Mouse (Mus musculus): ENCODE data around the gene Wwc2. TPM values are rescaled to one million over a fixed set of nuclear protein-coding genes. Genes with fewer than 3 reads are reported as not detected.

Wwc2 gene
- polyA plus RNA-seq, 1 experiment from 2014 or later: 8.5 TPM

- no peaks in the 10 kb centered on the region for H3K9me3 ChIP-seq
- WGBS: 50% methylated on average over 6 of the region's 6 CpGs
- peaks cover 9% of the 10 kb centered on the region for H3K4me1 ChIP-seq (replicated peaks)
- no peaks in the 10 kb centered on the region for H3K36me3 ChIP-seq
- H3K27ac ChIP-seq: no peak overlapping the region
- no peak overlapping the region for H3K9ac ChIP-seq
- no peak overlapping the region for H3K4me3 ChIP-seq (replicated peaks)
- H3K4me2 ChIP-seq (replicated peaks): no peak overlapping the region
- no peaks in the 10 kb centered on the region for H3K27me3 ChIP-seq (replicated peaks)
- ATAC-seq: peak; percentile 63; the same call in 1 of the 2 replicates
These were observed 28.7 kb downstream of the Wwc2 start for GRCm38 (mm10) chr8:47962005-47962404.

DNA sequence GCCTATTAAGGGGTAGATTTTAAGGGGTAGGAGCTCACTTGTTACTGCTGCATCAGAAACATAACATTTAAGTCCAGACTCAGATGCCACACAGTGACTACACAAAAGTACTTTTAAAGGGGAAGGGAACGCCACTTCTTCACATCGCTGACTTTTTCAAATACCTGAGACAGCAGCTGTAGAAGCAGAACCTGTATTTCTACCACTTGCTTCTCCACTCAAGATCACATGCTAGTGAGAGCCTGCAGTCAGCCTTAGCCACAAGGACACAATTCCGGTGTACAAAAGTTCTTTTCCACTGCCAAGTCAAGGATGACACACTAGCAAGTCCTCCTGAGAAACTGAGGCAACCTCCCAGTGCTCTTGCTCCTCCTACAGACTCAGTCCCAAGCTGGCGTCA lies 33.2 kb downstream of the Wwc2 start:
- H3K4me2 ChIP-seq (replicated peaks): no peak overlapping the region
- 90% methylated on average over 4 of the region's 4 CpGs for WGBS
- no peaks in the 10 kb centered on the region for H3K36me3 ChIP-seq
- H3K4me1 ChIP-seq (replicated peaks): peaks cover 7% of the 10 kb centered on the region
- H3K27me3 ChIP-seq (replicated peaks): no peaks in the 10 kb centered on the region
- H3K9ac ChIP-seq: no peak overlapping the region
- H3K9me3 ChIP-seq: no peaks in the 10 kb centered on the region
- H3K4me3 ChIP-seq (replicated peaks): no peak overlapping the region
- no peak for ATAC-seq
- no peak overlapping the region for H3K27ac ChIP-seq

DNA sequence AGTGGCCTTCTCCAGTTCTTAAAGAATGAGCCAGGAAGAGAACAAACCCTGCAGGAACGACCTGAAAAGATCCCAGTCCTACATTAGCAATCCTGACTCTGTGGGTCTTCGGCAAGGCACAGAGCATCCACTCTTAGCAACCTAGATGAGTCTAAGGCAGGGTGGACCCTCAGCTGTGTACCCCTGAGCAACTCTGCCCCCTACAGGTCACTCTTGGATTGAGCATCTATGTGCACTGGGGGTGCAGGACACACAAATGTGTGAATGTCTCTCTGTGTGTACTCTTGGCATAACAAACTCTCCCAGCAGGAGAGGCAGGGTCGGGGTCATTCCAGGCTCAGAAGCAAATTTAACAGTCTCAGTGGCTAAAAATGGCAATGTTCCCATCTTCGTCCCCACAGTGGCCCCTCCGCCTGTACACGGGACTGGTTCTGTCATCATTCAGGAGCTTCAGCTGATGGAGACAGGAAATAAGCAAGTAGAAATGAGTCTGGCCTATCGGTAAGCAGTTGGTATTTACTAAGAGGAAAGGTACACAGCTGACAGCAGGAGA lies 39.3 kb downstream of the Wwc2 start:
- 50% methylated on average over 7 of the region's 7 CpGs for WGBS
- H3K9ac ChIP-seq: no peak overlapping the region
- H3K4me1 ChIP-seq (replicated peaks): 0 out of 2 replicates have a peak, but pooled peaks cover 6% of the 10 kb centered on the region
- H3K4me2 ChIP-seq (replicated peaks): no peak overlapping the region
- no peaks in the 10 kb centered on the region for H3K27me3 ChIP-seq (replicated peaks)
- H3K27ac ChIP-seq: 0 out of 2 replicates have a peak overlapping the region, but pooled peaks have one; percentile 1
- H3K9me3 ChIP-seq: no peaks in the 10 kb centered on the region
- no peak overlapping the region for H3K4me3 ChIP-seq (replicated peaks)
- H3K36me3 ChIP-seq: no peaks in the 10 kb centered on the region
- no peak for ATAC-seq

GRCm38 (mm10) chr8:47948836-47949235 lies 41.9 kb downstream of the Wwc2 start:
- no peaks in the 10 kb centered on the region for H3K9me3 ChIP-seq
- H3K27ac ChIP-seq: no peak overlapping the region
- H3K36me3 ChIP-seq: no peaks in the 10 kb centered on the region
- H3K27me3 ChIP-seq (replicated peaks): no peaks in the 10 kb centered on the region
- 0 out of 2 replicates have a peak, but pooled peaks cover 6% of the 10 kb centered on the region for H3K4me1 ChIP-seq (replicated peaks)
- no peak overlapping the region for H3K4me3 ChIP-seq (replicated peaks)
- WGBS: 85% methylated on average over 4 of the region's 4 CpGs
- no peak overlapping the region for H3K4me2 ChIP-seq (replicated peaks)
- ATAC-seq: no peak
- H3K9ac ChIP-seq: no peak overlapping the region

- no peak overlapping the region for H3K9ac ChIP-seq
- H3K27ac ChIP-seq: no peak overlapping the region
- H3K36me3 ChIP-seq: no peaks in the 10 kb centered on the region
- ATAC-seq: no peak
- no peak overlapping the region for H3K4me2 ChIP-seq (replicated peaks)
- 64% methylated on average over 19 of the region's 19 CpGs for WGBS
- no peaks in the 10 kb centered on the region for H3K9me3 ChIP-seq
- H3K4me3 ChIP-seq (replicated peaks): no peak overlapping the region
- no peaks in the 10 kb centered on the region for H3K27me3 ChIP-seq (replicated peaks)
- 0 out of 2 replicates have a peak, but pooled peaks cover 6% of the 10 kb centered on the region for H3K4me1 ChIP-seq (replicated peaks)
These were observed 42.8 kb downstream of the Wwc2 start for GRCm38 (mm10) chr8:47947672-47948618.

- Histone ChIP-seq H3K4me2 (replicated peaks) (no peak overlapping the region), H3K9me3 (no peaks in the 10 kb centered on the region), H3K27me3 (replicated peaks) (no peaks in the 10 kb centered on the region), H3K4me1 (replicated peaks) (peaks cover 17% of the 10 kb centered on the region), H3K27ac (no peak overlapping the region), H3K36me3 (no peaks in the 10 kb centered on the region), H3K9ac (no peak overlapping the region), H3K4me3 (replicated peaks) (no peak overlapping the region)
- ATAC-seq: no peak
- WGBS: 66% methylated on average over 10 of the region's 10 CpGs
These were observed 47.7 kb downstream of the Wwc2 start for GRCm38 (mm10) chr8:47943049-47943448.

- Histone ChIP-seq H3K27me3 (replicated peaks) (no peaks in the 10 kb centered on the region), H3K4me2 (replicated peaks) (no peak overlapping the region), H3K4me1 (replicated peaks) (peaks cover 17% of the 10 kb centered on the region), H3K4me3 (replicated peaks) (no peak overlapping the region), H3K9ac (no peak overlapping the region), H3K9me3 (no peaks in the 10 kb centered on the region), H3K36me3 (no peaks in the 10 kb centered on the region), H3K27ac (peak overlapping the region; percentile 66)
- 60% methylated on average over 5 of the region's 5 CpGs for WGBS
- 0 out of 2 replicates have a peak, but pooled peaks have one; percentile 10 for ATAC-seq
These were observed 49.7 kb downstream of the Wwc2 start for GRCm38 (mm10) chr8:47941028-47941427.

GRCm38 (mm10) chr8:47939933-47940870 lies 50.5 kb downstream of the Wwc2 start:
- peak overlapping the region; percentile 66 for H3K27ac ChIP-seq
- no peak overlapping the region for H3K4me3 ChIP-seq (replicated peaks)
- WGBS: 64% methylated on average over 10 of the region's 10 CpGs
- no peaks in the 10 kb centered on the region for H3K9me3 ChIP-seq
- H3K9ac ChIP-seq: no peak overlapping the region
- no peak for ATAC-seq
- H3K4me2 ChIP-seq (replicated peaks): no peak overlapping the region
- H3K4me1 ChIP-seq (replicated peaks): peaks cover 17% of the 10 kb centered on the region
- no peaks in the 10 kb centered on the region for H3K27me3 ChIP-seq (replicated peaks)
- no peaks in the 10 kb centered on the region for H3K36me3 ChIP-seq

DNA sequence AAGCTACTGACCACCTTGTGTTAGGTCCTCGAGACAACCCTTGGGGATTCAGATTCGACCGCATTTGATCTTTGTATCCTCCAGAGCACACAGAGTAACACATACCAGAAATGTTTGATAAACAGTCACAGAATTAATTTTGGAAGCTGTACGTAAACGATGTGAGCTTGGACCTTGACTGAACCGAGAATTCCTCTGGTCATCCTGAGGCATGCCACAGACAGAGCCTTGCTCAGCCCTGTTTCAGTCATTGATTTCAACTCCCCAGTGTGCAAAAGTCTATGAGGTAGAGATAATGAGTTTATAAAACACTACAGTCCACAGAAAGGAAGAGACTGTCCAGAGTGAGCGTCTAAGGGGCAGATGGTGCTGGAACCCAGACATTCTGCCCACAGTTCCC lies 51.5 kb downstream of the Wwc2 start:
- H3K4me2 ChIP-seq (replicated peaks): no peak overlapping the region
- ATAC-seq: no peak
- H3K4me1 ChIP-seq (replicated peaks): peaks cover 17% of the 10 kb centered on the region
- no peak overlapping the region for H3K9ac ChIP-seq
- H3K27ac ChIP-seq: no peak overlapping the region
- no peaks in the 10 kb centered on the region for H3K27me3 ChIP-seq (replicated peaks)
- H3K9me3 ChIP-seq: no peaks in the 10 kb centered on the region
- no peaks in the 10 kb centered on the region for H3K36me3 ChIP-seq
- no peak overlapping the region for H3K4me3 ChIP-seq (replicated peaks)
- 49% methylated on average over 7 of the region's 7 CpGs for WGBS

DNA sequence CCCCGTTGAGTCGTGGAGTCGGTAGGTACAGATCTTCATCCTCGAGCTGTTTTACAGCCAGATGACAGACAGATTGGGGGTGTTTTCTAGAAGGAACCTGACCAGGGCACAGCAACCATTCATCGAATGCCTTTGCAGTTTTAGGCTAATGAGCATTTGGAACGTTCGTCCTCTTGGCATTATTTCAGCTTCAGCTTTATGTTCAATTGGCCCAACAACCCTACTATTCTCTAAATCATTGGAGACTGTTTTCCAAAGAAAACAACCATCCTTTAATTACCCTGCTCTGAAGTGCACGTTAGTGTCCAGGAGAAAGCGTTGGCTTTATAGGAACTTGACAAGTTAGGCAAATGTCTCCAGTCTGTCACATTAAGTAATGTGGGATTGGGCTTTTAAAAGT lies 54.3 kb downstream of the Wwc2 start:
- 61% methylated on average over 9 of the region's 9 CpGs for WGBS

GRCm38 (mm10) chr8:47935461-47935860 lies 55.3 kb downstream of the Wwc2 start:
- Histone ChIP-seq H3K9ac (no peak overlapping the region), H3K9me3 (no peaks in the 10 kb centered on the region), H3K27me3 (replicated peaks) (no peaks in the 10 kb centered on the region), H3K36me3 (no peaks in the 10 kb centered on the region), H3K4me1 (replicated peaks) (peaks cover 30% of the 10 kb centered on the region), H3K27ac (no peak overlapping the region), H3K4me3 (replicated peaks) (no peak overlapping the region), H3K4me2 (replicated peaks) (no peak overlapping the region)
- ATAC-seq: no peak
- 73% methylated on average over 5 of the region's 5 CpGs for WGBS

More for the DNA sequence above, 54.3 kb downstream of the Wwc2 start:
- H3K4me2 ChIP-seq (replicated peaks): no peak overlapping the region
- H3K36me3 ChIP-seq: no peaks in the 10 kb centered on the region
- H3K9ac ChIP-seq: no peak overlapping the region
- H3K4me3 ChIP-seq (replicated peaks): no peak overlapping the region
- peaks cover 34% of the 10 kb centered on the region for H3K4me1 ChIP-seq (replicated peaks)
- H3K27ac ChIP-seq: no peak overlapping the region
- ATAC-seq: no peak
- H3K9me3 ChIP-seq: no peaks in the 10 kb centered on the region
- no peaks in the 10 kb centered on the region for H3K27me3 ChIP-seq (replicated peaks)

DNA sequence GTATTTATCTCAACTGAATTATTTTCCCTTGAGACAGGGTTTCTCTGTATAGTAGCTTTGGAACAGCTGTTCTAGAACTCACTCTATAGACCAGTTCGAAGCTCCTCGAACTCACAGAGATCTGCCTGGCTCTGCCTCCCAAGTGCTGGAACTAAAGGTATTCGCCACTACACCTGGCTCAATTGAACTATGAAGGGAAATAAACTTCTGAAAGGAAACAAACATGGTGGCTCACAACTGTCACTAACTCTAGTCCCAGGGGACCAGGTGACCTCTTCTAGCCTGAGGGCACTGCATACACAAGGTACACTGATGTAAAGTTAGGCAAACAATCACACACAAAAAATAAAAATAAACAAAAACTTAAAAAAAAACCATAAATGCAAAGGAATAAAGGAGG lies 57.6 kb downstream of the Wwc2 start:
- Histone ChIP-seq H3K9ac (no peak overlapping the region), H3K9me3 (no peaks in the 10 kb centered on the region), H3K4me1 (replicated peaks) (peaks cover 19% of the 10 kb centered on the region), H3K4me3 (replicated peaks) (no peak overlapping the region), H3K27ac (no peak overlapping the region), H3K27me3 (replicated peaks) (no peaks in the 10 kb centered on the region), H3K36me3 (no peaks in the 10 kb centered on the region), H3K4me2 (replicated peaks) (no peak overlapping the region)
- ATAC-seq: no peak
- WGBS: 88% methylated on average over 3 of the region's 3 CpGs

Data from intestine, embryonic 15.5 days (tissue).